Mouse (Mus musculus) embryo, embryonic 11.5 days (tissue): ENCODE results near the gene Slc16a1.
"Not testable (repeated sequence)": the region's sequence is repeated elsewhere in the genome, so short reads cannot be mapped to it uniquely, and the experiment has no call there.

Experiments used
- DNase-seq: peaks from one replicate; pipeline ENCODE4 v3.0.0-alpha.2; 2012; ENCODE audit warnings: low read depth, low spot score

Gene Slc16a1

GRCm38 (mm10) chr3:104638932-104639748, 672 bp downstream of the Slc16a1 start:
- peak; percentile 32 for DNase-seq

GRCm38 (mm10) chr3:104639749-104640368, 1.4 kb downstream of the Slc16a1 start:
- no peak for DNase-seq

DNA sequence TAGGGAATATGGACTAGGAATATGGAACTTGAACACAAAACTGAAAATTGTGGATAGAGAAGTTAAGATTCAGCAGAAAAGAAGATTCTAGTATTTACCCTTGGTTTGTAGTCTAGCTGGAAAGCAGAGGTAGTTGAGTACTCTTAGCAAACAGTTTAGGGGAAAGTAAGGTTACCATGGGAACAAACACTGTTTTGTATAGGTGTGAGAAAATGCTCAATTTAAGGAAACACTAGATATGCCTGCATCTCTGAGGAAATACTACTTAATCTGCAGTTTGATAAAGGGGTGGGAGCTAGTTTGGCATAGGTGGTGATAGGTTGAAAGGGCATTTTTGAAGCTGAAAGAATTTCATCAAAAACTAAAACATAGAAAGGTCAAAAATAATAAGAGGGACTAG, 2.4 kb downstream of the Slc16a1 start:
- no peak for DNase-seq

DNA sequence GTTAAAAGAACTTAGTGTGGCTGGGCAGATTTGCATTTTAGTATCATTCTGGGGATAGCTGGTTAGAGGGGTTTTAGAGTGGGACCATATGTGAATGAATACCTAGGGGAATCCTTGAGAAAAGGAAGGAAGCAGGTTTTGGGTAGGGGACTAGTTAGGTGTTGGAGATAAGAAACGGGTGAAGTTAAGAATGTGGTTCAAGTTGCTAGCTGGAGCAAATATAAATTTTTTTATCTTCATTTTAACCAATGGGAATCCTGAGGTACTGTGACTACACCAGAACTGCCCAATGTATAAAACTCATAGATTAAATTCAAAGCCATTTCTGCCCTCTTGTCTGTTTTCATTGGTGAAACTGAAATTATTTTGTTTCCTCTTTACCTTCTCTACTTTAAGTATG, 2.8 kb downstream of the Slc16a1 start:
- no peak for DNase-seq

- no peak for DNase-seq
These were observed 4.6 kb downstream of the Slc16a1 start for GRCm38 (mm10) chr3:104643113-104643512.

GRCm38 (mm10) chr3:104643810-104644270, 5.4 kb downstream of the Slc16a1 start:
- peak; percentile 45 for DNase-seq

DNA sequence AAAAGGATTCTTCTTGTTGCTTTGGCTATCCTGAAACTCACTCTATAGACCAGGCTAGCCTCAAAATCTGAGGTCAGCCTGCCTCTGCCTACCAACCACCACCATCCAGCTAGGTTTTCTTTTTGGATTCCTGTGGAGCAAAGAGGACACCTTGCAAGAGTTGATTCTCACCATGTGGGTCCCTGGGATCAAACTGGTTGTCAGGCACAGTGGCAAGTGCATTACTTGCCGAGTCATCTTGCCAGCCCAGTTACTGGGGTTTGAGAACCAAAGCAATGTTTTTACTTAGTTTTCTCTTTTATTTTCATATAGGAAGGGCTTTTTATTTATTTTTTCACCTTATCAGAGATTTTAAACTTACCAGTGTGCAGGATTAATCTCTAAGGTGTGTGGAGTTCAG, 5.9 kb downstream of the Slc16a1 start:
- no peak for DNase-seq

GRCm38 (mm10) chr3:104654219-104654618, 15.8 kb downstream of the Slc16a1 start:
- DNase-seq, result no peak

DNA sequence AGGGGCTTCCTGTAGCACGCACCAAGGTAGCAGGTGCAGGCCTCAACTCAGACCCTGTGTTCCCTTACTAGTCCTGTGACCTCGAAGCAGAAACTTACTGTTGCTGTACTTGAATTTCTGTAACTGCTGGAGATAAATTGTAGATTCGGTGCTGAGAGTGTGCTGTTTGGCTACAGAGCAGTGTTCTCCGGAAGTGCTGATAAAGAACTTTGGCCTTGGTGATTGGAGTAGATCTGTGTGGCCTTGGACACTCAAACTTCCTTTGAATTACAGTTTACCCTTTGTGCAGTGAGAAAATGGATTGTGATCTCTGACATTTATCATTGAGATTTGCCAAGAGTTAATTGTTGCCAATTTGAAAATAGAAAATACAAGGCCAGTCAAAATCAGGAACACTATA, 16.5 kb downstream of the Slc16a1 start:
- DNase-seq, result no peak

GRCm38 (mm10) chr3:104658706-104659105, 20.2 kb downstream of the Slc16a1 start:
- DNase-seq, result no peak

DNA sequence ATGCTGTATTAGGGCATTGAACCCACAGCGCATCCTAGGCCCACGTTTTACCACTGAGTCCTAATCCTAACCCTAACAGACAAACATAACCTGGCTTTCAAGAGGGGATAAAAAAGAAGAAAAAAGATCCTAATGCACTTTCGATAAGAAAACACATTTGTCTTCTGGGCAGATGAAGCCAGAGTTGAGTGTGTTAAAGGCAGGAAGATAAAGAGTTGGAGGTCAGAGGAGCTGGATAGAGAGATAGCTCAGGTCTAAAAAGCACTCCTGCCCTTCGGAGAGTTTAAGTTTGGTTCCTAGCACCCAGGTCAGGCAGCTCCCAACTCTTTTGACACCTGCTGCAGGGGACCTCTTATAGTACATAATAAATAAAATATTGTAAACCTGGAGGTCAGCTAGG, 21.3 kb downstream of the Slc16a1 start:
- DNase-seq, result no peak

DNA sequence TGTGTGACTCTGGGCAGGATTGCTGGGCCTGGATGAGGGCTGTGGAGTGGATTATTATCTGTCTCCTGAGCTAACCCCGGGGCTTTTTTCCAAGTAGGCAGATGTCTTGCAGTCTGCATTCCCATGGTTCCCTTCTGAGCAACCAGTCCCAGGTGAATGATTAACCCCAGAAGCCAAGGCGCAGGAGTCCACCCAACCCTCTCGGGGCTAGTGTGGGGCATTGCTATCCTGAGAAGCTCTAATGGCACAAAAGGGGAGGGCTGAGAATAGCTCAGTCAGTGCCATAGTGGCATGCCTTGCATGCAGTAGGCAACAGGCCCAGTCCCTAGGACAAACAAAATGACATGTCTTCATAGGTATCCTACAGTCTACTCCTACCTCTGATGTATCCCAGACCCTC, 22.1 kb downstream of the Slc16a1 start:
- DNase-seq, result no peak

DNA sequence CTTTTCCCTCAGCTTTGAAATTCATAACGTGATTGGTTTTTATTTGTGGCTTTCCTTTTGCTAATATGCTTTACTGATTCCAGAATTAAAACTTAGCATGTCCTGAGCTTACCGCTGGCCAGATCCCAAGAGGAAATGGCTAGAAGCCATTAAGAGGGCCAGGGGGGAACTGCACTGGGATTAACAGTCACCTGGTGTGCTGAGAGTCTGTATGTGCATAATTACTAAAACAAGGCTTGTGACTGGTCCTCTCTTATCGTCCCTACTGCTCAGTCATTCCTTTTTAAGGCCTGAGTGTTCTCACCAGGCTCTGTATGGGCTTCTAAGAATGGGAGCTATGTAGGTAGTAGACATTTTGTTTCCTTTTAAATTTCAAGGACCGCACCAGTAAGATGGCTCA, 23.5 kb downstream of the Slc16a1 start:
- no peak for DNase-seq

DNA sequence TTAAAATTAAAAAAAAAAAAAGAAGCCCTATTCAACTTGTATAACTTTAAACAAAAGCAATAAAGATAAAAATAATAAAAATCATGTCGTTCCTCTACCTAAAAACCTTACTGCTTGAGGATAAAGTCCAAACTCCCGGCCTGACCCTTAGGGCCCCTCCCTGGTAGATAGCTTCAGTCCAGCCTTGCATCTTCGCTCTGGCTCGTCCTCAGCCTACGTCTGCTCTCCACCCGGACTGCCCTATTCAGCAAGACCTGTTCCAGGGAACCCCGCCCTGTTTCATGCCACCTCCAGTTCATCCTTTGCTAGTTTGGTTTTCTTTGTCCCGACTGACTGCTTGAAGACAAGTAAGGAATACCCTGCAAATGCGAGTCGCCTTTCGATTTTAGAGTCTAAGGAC, 24.5 kb downstream of the Slc16a1 start:
- no peak for DNase-seq

- no peak for DNase-seq
These were observed 28.5 kb downstream of the Slc16a1 start for GRCm38 (mm10) chr3:104666950-104667349.

GRCm38 (mm10) chr3:104667451-104667850, 29.0 kb downstream of the Slc16a1 start:
- no peak for DNase-seq

GRCm38 (mm10) chr3:104668989-104669388, 30.5 kb downstream of the Slc16a1 start:
- no peak for DNase-seq

GRCm38 (mm10) chr3:104669856-104670182, 31.4 kb downstream of the Slc16a1 start:
- DNase-seq, result no peak

GRCm38 (mm10) chr3:104670183-104671020, 31.9 kb downstream of the Slc16a1 start:
- not testable (repeated sequence) for DNase-seq

GRCm38 (mm10) chr3:104671543-104671942, 33.1 kb downstream of the Slc16a1 start:
- DNase-seq, result no peak

DNA sequence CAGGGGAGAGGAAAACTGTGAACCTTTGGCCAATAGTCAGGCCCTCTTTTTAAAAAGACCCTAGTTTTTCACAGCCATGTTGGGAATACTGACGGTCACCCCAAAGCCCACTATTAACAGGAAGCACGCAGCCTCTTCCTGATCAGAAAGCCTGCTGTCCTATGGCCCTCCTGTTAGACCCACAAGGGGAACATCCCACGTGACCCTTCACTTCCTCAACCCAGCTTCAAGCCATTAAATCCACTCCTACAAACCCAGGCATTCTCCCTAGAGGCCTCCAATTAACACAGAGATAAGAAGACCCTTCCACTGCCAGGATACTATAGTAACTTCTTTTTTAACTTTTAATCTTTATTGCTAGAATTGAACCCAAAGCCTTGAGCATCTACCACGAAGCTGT, 33.6 kb downstream of the Slc16a1 start:
- DNase-seq, result no peak

- no peak for DNase-seq
These were observed 35.3 kb downstream of the Slc16a1 start for GRCm38 (mm10) chr3:104673642-104674328.
